Mouse (Mus musculus): ENCODE data around the gene Zfp385c. TPM values are rescaled to one million over a fixed set of nuclear protein-coding genes. Genes with fewer than 3 reads are reported as not detected.

Zfp385c gene
- polyA plus RNA-seq, 1 experiment from 2014 or later, result 0.26 TPM

- Histone ChIP-seq H3K9ac (ENCODE audit: low read length) (peak overlapping the region; percentile 45; the same call in 1 of the 2 replicates), H3K4me2 (ENCODE audit: low read length) (peak overlapping the region; percentile 24), H3K4me1 (ENCODE audit: control insufficient read depth in 2 of 2, insufficient read depth in 2 of 2, low read length in 2 of 2) (peaks cover 36 to 47% of the 10 kb centered on the region in 2 experiments), H3K27me3 (ENCODE audit: control insufficient read depth, insufficient read depth, low read length) (no peaks in the 10 kb centered on the region), H3K36me3 (ENCODE audit: control insufficient read depth, insufficient read depth, low read length) (peaks cover 29% of the 10 kb centered on the region), H3K27ac (replicated peaks in 1 of 2; ENCODE audit: control insufficient read depth in 1 of 2, insufficient read depth in 1 of 2, low read depth in 2 of 2, low read length in 2 of 2) (peak overlapping the region; percentile 79 to 84), H3K4me3 (ENCODE audit: control insufficient read depth in 1 of 2, insufficient read depth in 1 of 2, low read depth in 1 of 2, low read length in 2 of 2) (no peak overlapping the region), H3K9me3 (ENCODE audit: control insufficient read depth, low read length) (no peaks in the 10 kb centered on the region)
- ATAC-seq (ENCODE audit: insufficient number of reproducible peaks, insufficient read depth, low FRiP score, low read depth), result no peak
- 38% methylated on average over 8 of the region's 8 CpGs for WGBS
Observed at GRCm38 (mm10) chr11:100721776-100722492, 29.7 kb upstream of the Zfp385c start.

- peak overlapping the region; percentile 45 for H3K9ac ChIP-seq (ENCODE audit: low read length)
- H3K4me3 ChIP-seq (ENCODE audit: control insufficient read depth in 1 of 2, insufficient read depth in 1 of 2, low read depth in 1 of 2, low read length in 2 of 2), result no peak overlapping the region
- peak overlapping the region; percentile 79 to 84 for H3K27ac ChIP-seq (replicated peaks in 1 of 2; ENCODE audit: control insufficient read depth in 1 of 2, insufficient read depth in 1 of 2, low read depth in 2 of 2, low read length in 2 of 2)
- peaks cover 36% of the 10 kb centered on the region for H3K36me3 ChIP-seq (ENCODE audit: control insufficient read depth, insufficient read depth, low read length)
- no peaks in the 10 kb centered on the region for H3K27me3 ChIP-seq (ENCODE audit: control insufficient read depth, insufficient read depth, low read length)
- 47% methylated on average over 4 of the region's 4 CpGs for WGBS
- ATAC-seq (ENCODE audit: insufficient number of reproducible peaks, insufficient read depth, low FRiP score, low read depth), result no peak
- H3K9me3 ChIP-seq (ENCODE audit: control insufficient read depth, low read length), result no peaks in the 10 kb centered on the region
- peak overlapping the region; percentile 24; the same call in 1 of the 2 replicates for H3K4me2 ChIP-seq (ENCODE audit: low read length)
- peaks cover 36 to 47% of the 10 kb centered on the region in 2 experiments for H3K4me1 ChIP-seq (ENCODE audit: control insufficient read depth in 2 of 2, insufficient read depth in 2 of 2, low read length in 2 of 2)
Observed at GRCm38 (mm10) chr11:100721254-100721653, 29.0 kb upstream of the Zfp385c start.

GRCm38 (mm10) chr11:100720345-100720744 lies 28.1 kb upstream of the Zfp385c start:
- Histone ChIP-seq H3K4me2 (ENCODE audit: low read length) (peak overlapping the region; percentile 24), H3K27ac (replicated peaks in 1 of 2; ENCODE audit: control insufficient read depth in 1 of 2, insufficient read depth in 1 of 2, low read depth in 2 of 2, low read length in 2 of 2) (peak overlapping the region; percentile 79 to 84), H3K9me3 (ENCODE audit: control insufficient read depth, low read length) (no peaks in the 10 kb centered on the region), H3K4me1 (ENCODE audit: control insufficient read depth in 2 of 2, insufficient read depth in 2 of 2, low read length in 2 of 2) (peaks cover 36 to 44% of the 10 kb centered on the region in 2 experiments), H3K27me3 (ENCODE audit: control insufficient read depth, insufficient read depth, low read length) (no peaks in the 10 kb centered on the region), H3K36me3 (ENCODE audit: control insufficient read depth, insufficient read depth, low read length) (peaks cover 45% of the 10 kb centered on the region), H3K9ac (ENCODE audit: low read length) (peak overlapping the region; percentile 45; the same call in 1 of the 2 replicates), H3K4me3 (ENCODE audit: control insufficient read depth in 1 of 2, insufficient read depth in 1 of 2, low read depth in 1 of 2, low read length in 2 of 2) (no peak overlapping the region)
- ATAC-seq (ENCODE audit: insufficient number of reproducible peaks, insufficient read depth, low FRiP score, low read depth), result no peak
- 33% methylated on average over 5 of the region's 5 CpGs for WGBS

GRCm38 (mm10) chr11:100719893-100720292 lies 27.6 kb upstream of the Zfp385c start:
- H3K36me3 ChIP-seq (ENCODE audit: control insufficient read depth, insufficient read depth, low read length), result peaks cover 50% of the 10 kb centered on the region
- no peak overlapping the region for H3K4me2 ChIP-seq (ENCODE audit: low read length)
- 0 out of 2 replicates have a peak overlapping the region, but pooled peaks have one; percentile 45 for H3K9ac ChIP-seq (ENCODE audit: low read length)
- no peak overlapping the region for H3K4me3 ChIP-seq (ENCODE audit: control insufficient read depth in 1 of 2, insufficient read depth in 1 of 2, low read depth in 1 of 2, low read length in 2 of 2)
- H3K9me3 ChIP-seq (ENCODE audit: control insufficient read depth, low read length), result no peaks in the 10 kb centered on the region
- ATAC-seq (ENCODE audit: insufficient number of reproducible peaks, insufficient read depth, low FRiP score, low read depth), result no peak
- peak overlapping the region; percentile 30 to 84; a peak in 2 of 4 replicates for H3K27ac ChIP-seq (replicated peaks in 1 of 2; ENCODE audit: control insufficient read depth in 1 of 2, insufficient read depth in 1 of 2, low read depth in 2 of 2, low read length in 2 of 2)
- H3K4me1 ChIP-seq (ENCODE audit: control insufficient read depth in 2 of 2, insufficient read depth in 2 of 2, low read length in 2 of 2), result peaks cover 32 to 39% of the 10 kb centered on the region in 2 experiments
- H3K27me3 ChIP-seq (ENCODE audit: control insufficient read depth, insufficient read depth, low read length), result no peaks in the 10 kb centered on the region
- WGBS, result 72% methylated on average over 11 of the region's 11 CpGs

- Histone ChIP-seq H3K4me3 (ENCODE audit: control insufficient read depth in 1 of 2, insufficient read depth in 1 of 2, low read depth in 1 of 2, low read length in 2 of 2) (no peak overlapping the region), H3K9me3 (ENCODE audit: control insufficient read depth, low read length) (no peaks in the 10 kb centered on the region), H3K36me3 (ENCODE audit: control insufficient read depth, insufficient read depth, low read length) (peaks cover 53% of the 10 kb centered on the region), H3K9ac (ENCODE audit: low read length) (no peak overlapping the region), H3K4me2 (ENCODE audit: low read length) (no peak overlapping the region), H3K27me3 (ENCODE audit: control insufficient read depth, insufficient read depth, low read length) (no peaks in the 10 kb centered on the region), H3K27ac (replicated peaks in 1 of 2; ENCODE audit: control insufficient read depth in 1 of 2, insufficient read depth in 1 of 2, low read depth in 2 of 2, low read length in 2 of 2) (no peak overlapping the region), H3K4me1 (ENCODE audit: control insufficient read depth in 2 of 2, insufficient read depth in 2 of 2, low read length in 2 of 2) (peaks cover 29 to 38% of the 10 kb centered on the region in 2 experiments)
- WGBS, result 84% methylated on average over 3 of the region's 3 CpGs
- no peak for ATAC-seq (ENCODE audit: insufficient number of reproducible peaks, insufficient read depth, low FRiP score, low read depth)
Observed at GRCm38 (mm10) chr11:100719312-100719711, 27.1 kb upstream of the Zfp385c start.

GRCm38 (mm10) chr11:100718866-100719265 lies 26.6 kb upstream of the Zfp385c start:
- peaks cover 53% of the 10 kb centered on the region for H3K36me3 ChIP-seq (ENCODE audit: control insufficient read depth, insufficient read depth, low read length)
- 90% methylated on average over 4 of the region's 4 CpGs for WGBS
- peaks cover 33 to 42% of the 10 kb centered on the region in 2 experiments for H3K4me1 ChIP-seq (ENCODE audit: control insufficient read depth in 2 of 2, insufficient read depth in 2 of 2, low read length in 2 of 2)
- no peak overlapping the region for H3K4me2 ChIP-seq (ENCODE audit: low read length)
- H3K9ac ChIP-seq (ENCODE audit: low read length), result no peak overlapping the region
- ATAC-seq (ENCODE audit: insufficient number of reproducible peaks, insufficient read depth, low FRiP score, low read depth), result no peak
- no peak overlapping the region for H3K4me3 ChIP-seq (ENCODE audit: control insufficient read depth in 1 of 2, insufficient read depth in 1 of 2, low read depth in 1 of 2, low read length in 2 of 2)
- H3K27me3 ChIP-seq (ENCODE audit: control insufficient read depth, insufficient read depth, low read length), result no peaks in the 10 kb centered on the region
- H3K27ac ChIP-seq (replicated peaks in 1 of 2; ENCODE audit: control insufficient read depth in 1 of 2, insufficient read depth in 1 of 2, low read depth in 2 of 2, low read length in 2 of 2), result no peak overlapping the region
- no peaks in the 10 kb centered on the region for H3K9me3 ChIP-seq (ENCODE audit: control insufficient read depth, low read length)

GRCm38 (mm10) chr11:100718462-100718861 lies 26.2 kb upstream of the Zfp385c start:
- no peak overlapping the region for H3K9ac ChIP-seq (ENCODE audit: low read length)
- no peak for ATAC-seq (ENCODE audit: insufficient number of reproducible peaks, insufficient read depth, low FRiP score, low read depth)
- H3K4me3 ChIP-seq (ENCODE audit: control insufficient read depth in 1 of 2, insufficient read depth in 1 of 2, low read depth in 1 of 2, low read length in 2 of 2), result no peak overlapping the region
- no peak overlapping the region for H3K4me2 ChIP-seq (ENCODE audit: low read length)
- H3K27ac ChIP-seq (replicated peaks in 1 of 2; ENCODE audit: control insufficient read depth in 1 of 2, insufficient read depth in 1 of 2, low read depth in 2 of 2, low read length in 2 of 2), result no peak overlapping the region
- H3K36me3 ChIP-seq (ENCODE audit: control insufficient read depth, insufficient read depth, low read length), result peaks cover 53% of the 10 kb centered on the region
- peaks cover 36 to 46% of the 10 kb centered on the region in 2 experiments for H3K4me1 ChIP-seq (ENCODE audit: control insufficient read depth in 2 of 2, insufficient read depth in 2 of 2, low read length in 2 of 2)
- H3K9me3 ChIP-seq (ENCODE audit: control insufficient read depth, low read length), result no peaks in the 10 kb centered on the region
- no peaks in the 10 kb centered on the region for H3K27me3 ChIP-seq (ENCODE audit: control insufficient read depth, insufficient read depth, low read length)
- WGBS, result 91% methylated on average over 7 of the region's 7 CpGs

All from heart, embryonic 14.5 days (tissue).